Mouse (Mus musculus) left cerebral cortex, adult 2 months (tissue): ENCODE data around the gene 4930432M17Rik. TPM values are rescaled to one million over a fixed set of nuclear protein-coding genes. Genes with fewer than 3 reads are reported as not detected.

Source experiments
- DNase-seq, 2 experiments: peaks; one replicate each; pipeline ENCODE4 v3.0.0; 2021 to 2022; ENCODE audit warnings: low spot score in 2 of 2, mixed read lengths in 1 of 2; ENCODE audit errors: extremely low spot score in 1 of 2
- H3K27ac ChIP-seq: fragments of 200-600 bp; 2 replicates; pipeline ENCODE4 v1.8.1; 2022
- H3K4me3 ChIP-seq: fragments of 200-600 bp; 2 replicates; pipeline ENCODE4 v1.8.1; 2022
- CTCF ChIP-seq: fragments of 200-600 bp; IDR thresholded peaks from 2 replicates; pipeline ENCODE4 v1.8.1; 2022; ENCODE audit warnings: antibody characterized with exemption, mild to moderate bottlenecking, moderate library complexity
- intact Hi-C: fragments of 180-260 bp; cut with DNase I; formaldehyde crosslinking; loops from one replicate; pipeline ENCODE4 v1.15.1; 2025
- total RNA-seq, 2 experiments: library from RNA; stranded (reverse); gene quantifications; 2 replicates each; pipeline ENCODE4 v1.2.3; 2021

4930432M17Rik gene
- total RNA-seq, 2 experiments from 2014 or later = not detected

DNA sequence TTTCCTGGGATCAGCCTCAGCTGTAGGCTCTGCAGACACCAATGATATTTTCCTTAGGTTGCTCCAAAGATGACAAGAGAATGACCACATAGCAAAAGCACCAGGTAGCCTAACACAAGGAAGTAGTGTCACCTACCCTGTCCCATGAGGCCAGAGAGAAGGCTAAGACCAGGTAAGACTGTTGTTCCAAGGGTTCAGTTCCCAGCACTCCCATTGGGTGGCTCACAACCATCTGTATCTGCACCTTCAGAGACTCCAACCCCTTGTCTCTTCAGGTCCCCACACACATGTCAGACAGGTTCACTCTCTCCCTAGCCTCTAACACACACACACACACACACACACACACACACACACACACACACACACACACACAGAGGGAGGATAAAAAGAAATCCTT is 44.8 kb downstream of the 4930432M17Rik start:
- no peak overlapping the region for H3K27ac ChIP-seq
- no peak for DNase-seq
- intact Hi-C loops = no loop called here
- TF ChIP-seq CTCF = no peak
- H3K4me3 ChIP-seq = no peak overlapping the region

DNA sequence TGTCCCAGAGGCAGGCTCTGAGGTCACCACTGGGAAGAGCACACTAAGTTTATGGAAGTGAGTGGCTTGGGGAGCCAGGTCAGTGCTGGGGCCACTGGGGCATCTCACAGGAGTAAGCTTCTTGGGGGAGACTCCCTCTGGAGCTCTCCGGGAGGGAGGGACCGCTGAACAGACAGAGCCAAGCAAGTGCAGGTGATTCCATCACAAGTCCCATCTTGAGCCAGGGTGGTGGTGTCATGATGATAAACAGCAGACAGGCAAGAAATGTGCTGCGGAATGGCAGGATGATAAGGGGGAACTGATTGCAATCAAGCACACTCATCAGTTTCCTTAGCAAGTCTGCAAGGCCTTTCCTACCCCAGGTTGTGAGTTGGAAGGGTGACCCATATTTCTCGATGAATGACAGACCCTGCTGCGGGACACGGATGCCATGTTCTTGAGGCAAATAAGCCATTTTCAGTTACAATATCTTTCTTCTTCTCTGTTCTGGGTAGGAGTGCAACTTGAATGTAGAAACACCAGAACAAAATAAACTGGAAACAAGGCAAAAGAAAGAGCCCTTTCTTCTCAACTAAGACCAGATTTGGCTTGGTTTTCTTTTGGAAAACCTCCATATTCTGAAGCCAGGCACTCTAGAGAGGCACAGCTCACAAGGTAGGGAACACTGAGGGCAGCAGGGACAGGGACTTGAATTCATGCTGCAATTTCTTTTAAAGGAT is 45.3 kb downstream of the 4930432M17Rik start:
- Histone ChIP-seq H3K4me3 (no peak overlapping the region), H3K27ac (peak overlapping the region; percentile 61; the same call in 1 of the 2 replicates)
- intact Hi-C loops = no loop called here
- no peak for TF ChIP-seq CTCF
- DNase-seq = no peak

DNA sequence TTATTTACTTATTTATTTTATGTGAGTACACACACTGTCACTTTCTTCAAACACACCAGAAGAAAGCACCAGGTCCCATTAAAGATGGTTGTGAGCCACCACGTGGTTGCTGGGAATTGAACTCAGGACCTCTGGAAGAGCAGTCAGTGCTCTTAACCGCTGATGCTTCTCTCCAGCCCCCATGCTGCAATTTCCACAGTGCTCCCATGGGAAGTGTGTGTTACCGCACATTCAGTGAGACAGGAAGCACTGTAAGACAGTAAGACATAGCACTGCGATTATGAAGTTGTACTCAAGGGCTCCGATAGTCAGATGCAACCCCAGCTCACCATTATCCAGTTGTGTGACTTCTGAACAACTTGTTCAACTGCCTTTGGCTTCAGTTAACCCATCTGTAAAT is 45.9 kb downstream of the 4930432M17Rik start:
- Histone ChIP-seq H3K4me3 (no peak overlapping the region), H3K27ac (peak overlapping the region; percentile 60; the same call in 1 of the 2 replicates)
- TF ChIP-seq CTCF = no peak
- no peak for DNase-seq
- intact Hi-C loops = no loop called here

DNA sequence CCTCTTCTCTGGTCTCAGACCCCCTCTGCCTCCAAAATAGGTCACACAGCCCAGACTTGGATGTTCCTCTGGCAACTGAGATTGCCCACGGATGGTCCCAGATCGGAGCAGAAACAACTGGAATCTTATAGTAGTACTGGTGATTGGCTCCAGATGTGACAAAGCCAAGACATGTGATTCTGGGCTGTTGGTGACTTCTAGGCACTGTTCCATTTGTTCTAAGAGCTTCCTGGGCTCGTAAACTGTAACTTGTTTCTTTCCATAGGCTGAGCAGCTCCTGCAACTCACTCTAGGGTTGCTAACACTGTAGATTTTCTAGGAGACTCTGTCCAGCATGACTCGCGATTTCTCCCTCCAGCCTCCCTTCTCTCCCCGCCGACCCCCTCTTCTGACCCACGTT is 48.1 kb downstream of the 4930432M17Rik start:
- intact Hi-C loops = no loop called here
- no peak for TF ChIP-seq CTCF
- no peak for DNase-seq
- Histone ChIP-seq H3K27ac (peak overlapping the region; percentile 42; the same call in 1 of the 2 replicates), H3K4me3 (no peak overlapping the region)

DNA sequence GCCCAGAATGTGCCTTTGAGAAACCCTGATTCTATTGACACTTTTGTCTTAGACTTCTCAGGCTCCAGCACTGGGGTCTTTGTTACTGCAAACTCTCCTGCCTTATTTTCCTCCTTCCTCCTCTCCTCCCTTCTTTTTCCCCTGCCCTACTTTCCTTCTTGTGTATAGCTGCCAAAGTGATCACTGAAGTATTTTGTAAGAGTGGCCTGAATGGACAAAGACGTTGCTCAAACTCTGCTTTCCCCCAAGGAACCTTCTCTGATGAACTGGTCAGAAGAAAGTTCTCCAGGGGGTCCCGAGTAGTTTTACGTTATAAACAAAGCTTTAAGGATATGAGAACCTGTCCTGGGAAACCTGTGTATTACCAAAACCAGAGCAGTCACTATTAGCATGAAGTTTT is 49.1 kb downstream of the 4930432M17Rik start:
- Histone ChIP-seq H3K27ac (peak overlapping the region; percentile 42), H3K4me3 (no peak overlapping the region)
- intact Hi-C loops = loop anchor here (10.0 kb wide), 1 partner anchor 415 kb away; no protein-coding TSS in a partner anchor
- no peak for TF ChIP-seq CTCF
- no peak for DNase-seq

DNA sequence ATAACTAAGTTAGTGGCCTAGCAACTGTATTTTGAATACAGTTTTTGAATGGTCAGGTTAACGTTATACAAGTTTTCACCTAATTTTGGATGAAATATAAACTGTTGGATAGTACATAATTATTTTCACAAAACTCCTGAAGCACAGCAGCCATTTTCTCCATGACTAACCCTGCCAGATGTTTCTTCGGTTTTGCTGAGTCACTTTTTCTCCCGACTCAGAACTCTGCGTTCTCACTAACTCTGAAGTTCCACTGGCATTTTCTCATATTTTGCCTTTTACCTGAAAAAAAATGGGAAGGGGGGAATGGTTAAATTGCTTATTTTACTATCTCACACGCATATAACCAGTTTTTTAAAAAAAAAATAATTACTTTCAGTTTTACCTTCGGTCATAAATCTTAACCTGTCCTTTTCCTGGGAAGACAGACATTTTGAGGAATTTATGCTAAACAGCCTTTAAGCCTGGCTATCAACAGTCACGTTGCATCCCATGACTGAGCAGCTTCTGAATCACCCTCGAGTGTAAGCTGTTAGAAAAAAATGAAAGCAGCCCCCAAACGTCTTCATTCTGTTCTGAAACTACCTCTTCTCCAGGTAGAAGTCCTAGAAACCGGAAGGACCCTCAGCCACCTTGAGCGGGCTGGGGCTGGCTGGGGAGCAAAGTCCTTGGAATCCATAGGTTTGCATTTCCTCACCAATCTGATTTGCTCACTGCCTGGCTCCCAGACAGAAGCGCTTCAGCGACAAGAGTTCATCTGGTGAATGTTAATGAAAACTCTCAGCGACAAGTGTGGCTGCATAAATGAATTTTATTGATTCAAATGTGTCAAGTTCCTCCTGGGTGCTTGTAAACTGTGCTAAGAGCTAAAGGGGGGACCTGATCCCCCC is 50.5 kb downstream of the 4930432M17Rik start:
- TF ChIP-seq CTCF = no peak
- Histone ChIP-seq H3K27ac (peak overlapping the region; percentile 88), H3K4me3 (0 out of 2 replicates have a peak overlapping the region, but pooled peaks have one; percentile 4)
- DNase-seq = no peak
- intact Hi-C loops = loop anchor here (10.0 kb wide), 1 partner anchor 416 kb away; no protein-coding TSS in a partner anchor

DNA sequence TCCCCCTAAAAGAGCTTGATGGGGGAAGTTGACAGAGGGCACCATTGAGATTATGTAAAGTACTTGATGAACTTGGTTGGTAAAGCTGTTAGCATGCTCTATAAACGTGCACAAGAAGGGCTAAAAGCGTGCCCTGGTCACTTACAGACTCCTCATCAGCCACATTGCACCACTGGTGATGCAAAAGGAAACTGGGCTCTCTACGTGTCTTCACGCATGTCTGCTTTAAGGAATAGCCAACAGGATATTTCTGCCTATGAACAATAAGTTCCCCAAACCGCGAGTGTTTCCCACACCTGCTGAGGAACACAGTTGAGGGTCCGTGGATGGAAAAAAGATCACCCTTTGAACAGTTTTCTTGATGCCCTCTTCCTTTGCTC is 51.1 kb downstream of the 4930432M17Rik start:
- TF ChIP-seq CTCF = no peak
- H3K27ac ChIP-seq = peak overlapping the region; percentile 88
- H3K4me3 ChIP-seq = no peak overlapping the region
- no peak for DNase-seq
- intact Hi-C loops = loop anchor here (10.0 kb wide), 1 partner anchor 417 kb away; no protein-coding TSS in a partner anchor

DNA sequence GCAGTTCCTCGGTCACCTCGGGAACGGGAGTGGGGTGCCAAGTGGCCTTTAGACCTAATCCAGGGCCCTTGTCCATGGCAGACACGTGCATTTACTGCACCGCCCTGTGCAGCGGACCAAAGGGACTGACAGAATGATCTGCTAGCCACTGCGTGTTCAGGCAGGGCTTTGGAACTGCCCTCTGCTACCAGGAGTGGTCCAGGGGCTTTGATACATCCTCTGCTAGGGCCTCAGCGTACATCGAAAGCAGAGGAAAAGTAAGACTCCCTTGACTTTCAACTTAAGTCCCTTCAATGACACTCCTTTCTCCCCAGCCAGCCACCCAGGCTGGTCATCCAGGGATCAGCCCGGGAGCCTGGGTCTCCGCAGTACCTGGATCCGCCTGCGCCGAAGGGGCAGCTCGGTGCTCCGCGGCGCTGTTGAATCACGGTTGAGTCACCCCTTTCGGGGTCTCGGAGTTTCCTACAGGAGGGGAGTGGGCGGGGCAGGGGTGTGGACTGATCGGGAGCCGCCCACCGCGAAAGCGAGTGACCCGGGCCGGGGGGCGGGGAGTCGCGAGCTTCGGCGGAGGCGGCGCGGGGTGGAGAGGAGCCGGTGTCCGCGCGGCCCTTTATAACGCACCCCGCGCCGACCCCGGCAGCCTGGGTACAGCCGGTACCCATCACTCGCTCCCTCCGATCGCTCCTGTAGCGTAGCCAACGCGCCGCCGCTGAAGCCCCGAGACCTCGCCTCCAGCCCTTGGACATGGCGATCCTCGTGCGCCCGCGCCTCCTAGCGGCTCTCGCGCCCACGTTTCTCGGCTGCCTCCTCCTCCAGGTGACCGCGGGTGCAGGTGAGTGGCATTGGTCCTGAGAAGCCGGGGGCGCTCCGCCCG is 52.6 kb downstream of the 4930432M17Rik start, which contains the start of gene F3:
Gene F3 (plus strand): TSS at position 567 of the 874 bp plus-strand sequence.
- H3K4me3 ChIP-seq = peak within 1 kb of the TSS; percentile 79
- intact Hi-C loops = loop anchor here (1.0 to 10.0 kb wide), 2 partner anchors 87 to 418 kb away; no protein-coding TSS in a partner anchor
- peak within 1 kb of the TSS; percentile 88 for H3K27ac ChIP-seq
- TF ChIP-seq CTCF = peak; percentile 44
- peak; percentile 70 to 81 for DNase-seq

DNA sequence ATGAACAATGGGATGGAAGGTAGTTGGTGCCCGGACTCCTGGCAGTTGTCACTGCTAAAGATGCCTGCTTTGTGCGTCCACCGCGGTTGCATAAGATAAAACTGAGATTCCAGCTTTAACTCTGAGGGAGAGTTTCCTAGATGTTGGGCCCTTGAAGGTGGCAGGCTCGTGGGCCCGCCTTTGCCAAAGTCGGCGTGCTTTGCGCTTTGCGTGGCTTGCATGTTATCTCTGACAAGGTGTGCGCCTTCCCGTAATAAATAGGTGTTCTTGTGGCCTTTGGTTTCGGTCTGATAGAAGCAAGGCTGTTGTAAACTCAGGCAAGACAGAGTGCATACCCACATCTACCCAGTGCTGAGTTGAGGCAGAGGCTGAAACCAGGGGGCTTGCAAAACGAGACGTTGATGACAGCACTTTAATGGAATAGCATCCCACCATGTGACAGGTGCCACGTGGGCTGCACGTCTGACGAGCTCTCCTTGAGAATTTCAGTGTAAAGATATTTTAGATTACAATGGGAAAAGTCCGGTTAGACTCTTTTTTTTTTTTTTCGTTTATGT is 53.5 kb downstream of the 4930432M17Rik start:
- Histone ChIP-seq H3K4me3 (peak overlapping the region; percentile 79), H3K27ac (peak overlapping the region; percentile 88)
- no peak for TF ChIP-seq CTCF
- intact Hi-C loops = loop anchor here (1.0 to 10.0 kb wide), 2 partner anchors 88 to 419 kb away; no protein-coding TSS in a partner anchor
- peak in 1 of 2 experiments; percentile 39 for DNase-seq

DNA sequence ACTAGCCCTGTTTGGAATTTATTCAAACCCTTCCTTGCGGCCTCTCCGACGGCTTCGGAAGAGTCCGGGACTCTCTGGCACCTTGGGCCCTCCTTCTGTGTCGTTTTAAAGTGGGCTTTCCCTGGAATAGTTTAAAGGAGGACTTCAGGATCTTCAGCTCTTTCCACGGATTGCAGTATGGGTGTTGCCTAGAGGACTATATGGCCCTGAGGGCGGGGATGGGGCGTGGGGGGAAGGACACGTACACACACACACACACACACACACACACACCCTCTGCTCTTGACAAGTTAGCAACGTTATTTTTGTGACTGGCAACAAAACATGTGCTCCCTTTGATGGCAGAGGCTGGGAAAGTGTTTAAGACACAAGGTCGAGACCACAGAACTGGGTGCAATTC is 54.0 kb downstream of the 4930432M17Rik start:
- peak overlapping the region; percentile 79 for H3K4me3 ChIP-seq
- TF ChIP-seq CTCF = no peak
- no peak overlapping the region for H3K27ac ChIP-seq
- DNase-seq = no peak
- intact Hi-C loops = loop anchor here (10.0 kb wide), 1 partner anchor 420 kb away; no protein-coding TSS in a partner anchor
